Mouse (Mus musculus) MEL (cell line): Measurements from ENCODE around the gene Hsp90aa1. TPM values are rescaled to one million over a fixed set of nuclear protein-coding genes. Genes with fewer than 3 reads are reported as not detected.

Experiments
- DNase-seq: peaks from one replicate; pipeline ENCODE4 v3.0.0; 2011; ENCODE audit warnings: low read depth, low spot score
- H3K27ac ChIP-seq: 2 replicates; pipeline ENCODE4 v1.5.1; 2012; ENCODE audit warnings: low read depth, mild to moderate bottlenecking, control low read depth, low read length, moderate library complexity; ENCODE audit not compliant: control insufficient read depth
- H3K27me3 ChIP-seq, 2 experiments: fragments of 150-350 bp in 1 of 2; sonication (generic) in 1 of 2; 2 replicates each; pipeline ENCODE4 v1.6.1; 2012; ENCODE audit warnings: low read length in 2 of 2, mild to moderate bottlenecking in 2 of 2, improper control_type of control experiment in 1 of 2, moderate library complexity in 1 of 2; ENCODE audit not compliant: insufficient read depth in 2 of 2, control insufficient read depth in 1 of 2
- H3K36me3 ChIP-seq, 2 experiments: 2 replicates each; pipeline ENCODE4 v1.6.1; 2012 to 2014; ENCODE audit warnings: low read length in 2 of 2, improper control_type of control experiment in 1 of 2, inconsistent platforms in 1 of 2, mild to moderate bottlenecking in 1 of 2; ENCODE audit not compliant: insufficient read depth in 2 of 2, control insufficient read depth in 1 of 2
- H3K4me1 ChIP-seq, 2 experiments: fragments of 150-350 bp in 1 of 2; sonication (generic) in 1 of 2; 2 replicates each; pipeline ENCODE4 v1.6.1; 2012; ENCODE audit warnings: low read length in 2 of 2, improper control_type of control experiment in 1 of 2, mild to moderate bottlenecking in 1 of 2; ENCODE audit not compliant: insufficient read depth in 2 of 2, control insufficient read depth in 1 of 2
- H3K4me3 ChIP-seq, 2 experiments: fragments of 150-350 bp in 1 of 2; sonication (generic) in 1 of 2; 2 replicates each; pipeline ENCODE4 v1.5.1; 2012; ENCODE audit warnings: low read depth in 2 of 2, low read length in 2 of 2, mild to moderate bottlenecking in 2 of 2, moderate library complexity in 2 of 2, control low read depth in 1 of 2, improper control_type of control experiment in 1 of 2; ENCODE audit not compliant: control insufficient read depth in 1 of 2, insufficient read depth in 1 of 2
- H3K79me2 ChIP-seq: 2 replicates; pipeline ENCODE4 v1.6.1; 2012; ENCODE audit warnings: mild to moderate bottlenecking, low read length, moderate library complexity; ENCODE audit not compliant: control insufficient read depth, poor library complexity, insufficient read depth
- H3K9ac ChIP-seq: 2 replicates; pipeline ENCODE4 v1.6.1; 2012; ENCODE audit warnings: low read depth, mild to moderate bottlenecking, control low read depth, low read length, moderate library complexity; ENCODE audit not compliant: control insufficient read depth, poor library complexity, severe bottlenecking
- H3K9me3 ChIP-seq: fragments of 150-350 bp; sonication (generic); replicated peaks from 2 replicates; pipeline ENCODE4 v1.6.1; 2012; ENCODE audit warnings: mild to moderate bottlenecking, low read length, improper control_type of control experiment, moderate library complexity; ENCODE audit not compliant: insufficient read depth
- BHLHE40 ChIP-seq: IDR thresholded peaks from 2 replicates; pipeline ENCODE4 v1.6.1; 2012; ENCODE audit warnings: low read depth, mild to moderate bottlenecking, inconsistent platforms, low read length, improper control_type of control experiment, borderline replicate concordance
- CTCF ChIP-seq, 3 experiments: IDR thresholded peaks in 2 of 3; conservative IDR thresholded peaks in 1 of 3; 2 replicates each; pipeline ENCODE4 v1.5.1; 2011 to 2012; ENCODE audit warnings: low read length in 3 of 3, low read depth in 2 of 3, mild to moderate bottlenecking in 2 of 3, improper control_type of control experiment in 1 of 3, inconsistent platforms in 1 of 3, mixed read lengths in 1 of 3, moderate library complexity in 1 of 3; ENCODE audit not compliant: control insufficient read depth in 1 of 3, insufficient read depth in 1 of 3, poor library complexity in 1 of 3, severe bottlenecking in 1 of 3
- E2F4 ChIP-seq: IDR thresholded peaks from 2 replicates; pipeline ENCODE4 v1.6.1; 2011; ENCODE audit warnings: low read depth, low read length, improper control_type of control experiment, borderline replicate concordance
- GABPA ChIP-seq: IDR thresholded peaks from 2 replicates; pipeline ENCODE4 v1.6.1; 2012; ENCODE audit warnings: low read depth, mild to moderate bottlenecking, inconsistent platforms, low read length, improper control_type of control experiment, moderate library complexity
- GATA1 ChIP-seq: IDR thresholded peaks from 2 replicates; pipeline ENCODE4 v1.6.1; 2011; ENCODE audit warnings: low read depth, low read length, improper control_type of control experiment
- HCFC1 ChIP-seq: IDR thresholded peaks from 2 replicates; pipeline ENCODE4 v1.6.1; 2012; ENCODE audit warnings: low read depth, mild to moderate bottlenecking, inconsistent platforms, low read length, improper control_type of control experiment, moderate library complexity
- JUND ChIP-seq: IDR thresholded peaks from 2 replicates; pipeline ENCODE4 v1.6.1; 2011; ENCODE audit warnings: low read depth, mild to moderate bottlenecking, improper control_type of control experiment, low read length
- MAFK ChIP-seq: IDR thresholded peaks from 2 replicates; pipeline ENCODE4 v1.6.1; 2011; ENCODE audit warnings: low read depth, mild to moderate bottlenecking, low read length, improper control_type of control experiment, borderline replicate concordance
- MAZ ChIP-seq: IDR thresholded peaks from 2 replicates; pipeline ENCODE4 v1.6.1; 2012; ENCODE audit warnings: low read depth, mild to moderate bottlenecking, inconsistent platforms, low read length, improper control_type of control experiment
- MEF2A ChIP-seq: IDR thresholded peaks from 2 replicates; pipeline ENCODE4 v1.6.1; 2014; ENCODE audit warnings: low read depth, mild to moderate bottlenecking, inconsistent platforms, low read length, improper control_type of control experiment; ENCODE audit not compliant: poor library complexity, insufficient replicate concordance, severe bottlenecking; ENCODE audit errors: extremely low read depth
- MYB ChIP-seq: IDR thresholded peaks from 2 replicates; pipeline ENCODE4 v1.6.1; 2011; ENCODE audit warnings: mild to moderate bottlenecking, low read depth, low read length, improper control_type of control experiment
- MYC ChIP-seq: IDR thresholded peaks from 2 replicates; pipeline ENCODE4 v1.6.1; 2011; ENCODE audit warnings: low read depth, mild to moderate bottlenecking, low read length, improper control_type of control experiment, moderate library complexity
- NELFE ChIP-seq: IDR thresholded peaks from 2 replicates; pipeline ENCODE4 v1.6.1; 2011; ENCODE audit warnings: low read depth, low read length, improper control_type of control experiment
- NRF1 ChIP-seq: IDR thresholded peaks from 2 replicates; pipeline ENCODE4 v1.6.1; 2014; ENCODE audit warnings: low read depth, mild to moderate bottlenecking, inconsistent platforms, low read length, improper control_type of control experiment, moderate library complexity; ENCODE audit not compliant: poor library complexity, insufficient read depth, severe bottlenecking
- POLR2A ChIP-seq, 2 experiments: IDR thresholded peaks; 2 replicates each; pipeline ENCODE4 v1.6.1; 2011 to 2012; ENCODE audit warnings: low read length in 2 of 2, mild to moderate bottlenecking in 2 of 2, control low read depth in 1 of 2, improper control_type of control experiment in 1 of 2, low read depth in 1 of 2, moderate library complexity in 1 of 2; ENCODE audit not compliant: control insufficient read depth in 1 of 2, insufficient read depth in 1 of 2, poor library complexity in 1 of 2
- POLR2AphosphoS2 ChIP-seq: IDR thresholded peaks from 2 replicates; pipeline ENCODE4 v1.6.1; 2011; ENCODE audit warnings: low read length, improper control_type of control experiment
- POLR2AphosphoS5 ChIP-seq: IDR thresholded peaks from 2 replicates; pipeline ENCODE4 v1.6.1; 2012; ENCODE audit warnings: low read depth, borderline replicate concordance, mild to moderate bottlenecking, inconsistent platforms, low read length, moderate library complexity, mixed read lengths
- RCOR1 ChIP-seq: IDR thresholded peaks from 2 replicates; pipeline ENCODE4 v1.6.1; 2012; ENCODE audit warnings: low read depth, mild to moderate bottlenecking, inconsistent platforms, low read length, improper control_type of control experiment
- SIN3A ChIP-seq: IDR thresholded peaks from 2 replicates; pipeline ENCODE4 v1.6.1; 2012; ENCODE audit warnings: low read length, improper control_type of control experiment, inconsistent platforms
- SMC3 ChIP-seq: IDR thresholded peaks from 2 replicates; pipeline ENCODE4 v1.6.1; 2011; ENCODE audit warnings: low read depth, low read length, improper control_type of control experiment
- TBP ChIP-seq: IDR thresholded peaks from 2 replicates; pipeline ENCODE4 v1.8.0; 2011; ENCODE audit warnings: low read depth, low read length, improper control_type of control experiment
- TCF12 ChIP-seq: IDR thresholded peaks from 2 replicates; pipeline ENCODE4 v1.6.1; 2014; ENCODE audit warnings: low read depth, mild to moderate bottlenecking, inconsistent platforms, low read length, improper control_type of control experiment, moderate library complexity
- UBTF ChIP-seq: IDR thresholded peaks from 2 replicates; pipeline ENCODE4 v1.6.1; 2012; ENCODE audit warnings: low read depth, mild to moderate bottlenecking, inconsistent platforms, low read length, improper control_type of control experiment, moderate library complexity, borderline replicate concordance; ENCODE audit not compliant: insufficient read depth
- USF1 ChIP-seq: IDR thresholded peaks from 2 replicates; pipeline ENCODE4 v1.6.1; 2014; ENCODE audit warnings: low read depth, mild to moderate bottlenecking, inconsistent platforms, low read length, improper control_type of control experiment, moderate library complexity
- USF2 ChIP-seq, 2 experiments: IDR thresholded peaks; 2 replicates each; pipeline ENCODE4 v1.6.1; 2011 to 2012; ENCODE audit warnings: improper control_type of control experiment in 2 of 2, low read length in 2 of 2, borderline replicate concordance in 1 of 2, inconsistent platforms in 1 of 2, low read depth in 1 of 2, mild to moderate bottlenecking in 1 of 2; ENCODE audit not compliant: insufficient read depth in 1 of 2
- ZKSCAN1 ChIP-seq: IDR thresholded peaks from 2 replicates; pipeline ENCODE4 v1.6.1; 2012; ENCODE audit warnings: low read depth, mild to moderate bottlenecking, inconsistent platforms, low read length, improper control_type of control experiment, moderate library complexity
- ZMIZ1 ChIP-seq: IDR thresholded peaks from 2 replicates; pipeline ENCODE4 v1.6.1; 2012; ENCODE audit warnings: low read depth, mild to moderate bottlenecking, inconsistent platforms, low read length, improper control_type of control experiment, moderate library complexity
- ZNF384 ChIP-seq: IDR thresholded peaks from 2 replicates; pipeline ENCODE4 v1.6.1; 2012; ENCODE audit warnings: low read depth, mild to moderate bottlenecking, inconsistent platforms, low read length, improper control_type of control experiment
- polyA plus RNA-seq, 2 experiments: library from polyadenylated mRNA; stranded (reverse) in 1 of 2; unstranded in 1 of 2; fragments of >175 nt in 1 of 2; fragments of >200 nt in 1 of 2; gene quantifications; 2 replicates each; pipeline versions ENCODE4 v1.2.1 to v1.2.4; 2012; ENCODE audit warnings: low replicate concordance in 2 of 2, low read depth in 1 of 2; ENCODE audit not compliant: insufficient read length in 2 of 2, insufficient read depth in 1 of 2, missing spikeins in 1 of 2
- total RNA-seq: library from RNA; depleted of rRNA; stranded (reverse); fragments of 300-350 nt; gene quantifications from 2 replicates; pipeline ENCODE4 v1.2.3, GENCODE M21; 2012

The Hsp90aa1 gene
- total and polyA plus RNA-seq, 3 experiments = 913 to 1,509 (median 1,471) TPM

GRCm38 (mm10) chr12:110651464-110651863 lies 51.1 kb downstream of the Hsp90aa1 start:
- Histone ChIP-seq H3K4me3 (no peak overlapping the region), H3K27me3 (no peaks in the 10 kb centered on the region), H3K79me2 (no peaks in the 10 kb centered on the region), H3K27ac (no peak overlapping the region), H3K9ac (no peak overlapping the region), H3K36me3 (peaks cover 0 to 14% of the 10 kb centered on the region in 2 experiments; a peak in 1 of 4 replicates), H3K4me1 (no peaks in the 10 kb centered on the region), H3K9me3 (no peaks in the 10 kb centered on the region)
- TF ChIP-seq UBTF = no peak
- TF ChIP-seq HCFC1 = no peak
- TF ChIP-seq TCF12 = no peak
- TF ChIP-seq MYB = no peak
- no peak for TF ChIP-seq E2F4
- no peak for TF ChIP-seq SMC3
- TF ChIP-seq ZNF384 = no peak
- TF ChIP-seq MEF2A = no peak
- TF ChIP-seq MAZ = no peak
- TF ChIP-seq POLR2AphosphoS2 = no peak
- no peak for TF ChIP-seq NRF1
- TF ChIP-seq RCOR1 = no peak
- no peak for TF ChIP-seq BHLHE40
- TF ChIP-seq TBP = no peak
- no peak for TF ChIP-seq SIN3A
- no peak for TF ChIP-seq POLR2A (IDR thresholded peaks at IDR 0.05; ENCODE audit: control insufficient read depth in 1 of 2, insufficient read depth in 1 of 2, low read depth in 1 of 2, low read length in 2 of 2, poor library complexity in 1 of 2)
- TF ChIP-seq ZMIZ1 = no peak
- no peak for TF ChIP-seq MAFK
- TF ChIP-seq MYC = no peak
- TF ChIP-seq USF1 = no peak
- DNase-seq = no peak

DNA sequence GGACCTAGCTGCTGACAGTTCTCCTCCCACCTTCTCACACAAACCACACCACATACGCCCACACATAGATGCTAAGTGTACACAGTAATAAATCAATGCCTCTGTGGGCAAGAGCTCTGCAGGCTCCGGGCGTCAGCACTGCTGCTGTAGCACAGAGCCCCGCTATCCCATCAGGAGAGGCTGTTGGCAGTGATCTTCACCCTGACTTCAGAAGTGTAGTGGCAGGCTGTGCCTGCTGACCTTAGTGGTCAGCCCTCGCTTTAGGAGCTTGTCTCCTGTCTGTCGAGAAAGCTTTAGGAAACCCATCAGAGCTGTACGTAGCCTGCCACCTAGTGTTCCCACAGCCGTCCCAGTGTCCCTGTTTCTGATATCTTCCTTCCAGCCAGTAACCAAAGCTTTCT lies 52.3 kb downstream of the Hsp90aa1 start:
- Histone ChIP-seq H3K9ac (no peak overlapping the region), H3K4me3 (no peak overlapping the region), H3K9me3 (no peaks in the 10 kb centered on the region), H3K79me2 (no peaks in the 10 kb centered on the region), H3K36me3 (peaks cover 0 to 10% of the 10 kb centered on the region in 2 experiments; a peak in 1 of 4 replicates), H3K27me3 (no peaks in the 10 kb centered on the region), H3K27ac (no peak overlapping the region), H3K4me1 (no peaks in the 10 kb centered on the region)
- DNase-seq = no peak
- TF ChIP-seq ZNF384 = no peak
- no peak for TF ChIP-seq UBTF
- TF ChIP-seq POLR2AphosphoS5 = no peak
- no peak for TF ChIP-seq CTCF (IDR thresholded peaks at IDR 0.05 in 2 of 3, conservative IDR thresholded peaks at IDR 0.05 in 1 of 3; ENCODE audit: control insufficient read depth in 1 of 3, insufficient read depth in 1 of 3, low read depth in 2 of 3, low read length in 3 of 3, poor library complexity in 1 of 3, severe bottlenecking in 1 of 3)
- no peak for TF ChIP-seq GATA1
- no peak for TF ChIP-seq MAFK
- no peak for TF ChIP-seq NELFE
- TF ChIP-seq SMC3 = no peak
- TF ChIP-seq TCF12 = no peak
- no peak for TF ChIP-seq ZKSCAN1
- no peak for TF ChIP-seq JUND
- no peak for TF ChIP-seq TBP
- no peak for TF ChIP-seq BHLHE40
- TF ChIP-seq GABPA = no peak
- TF ChIP-seq HCFC1 = no peak
- no peak for TF ChIP-seq MEF2A
- no peak for TF ChIP-seq USF2 (IDR thresholded peaks at IDR 0.05; ENCODE audit: borderline replicate concordance in 1 of 2, insufficient read depth in 1 of 2, low read depth in 1 of 2, low read length in 2 of 2)
